Mouse (Mus musculus): Measurements from ENCODE around the gene Mical1.

- TF ChIP-seq POLR2A (IDR thresholded peaks at IDR 0.05; ENCODE audit: borderline replicate concordance, low read depth, low read length) (no peak), CTCF (IDR thresholded peaks at IDR 0.05; ENCODE audit: low read depth, low read length) (no peak)
Observed at GRCm38 (mm10) chr10:41434624-41435023, 41.5 kb upstream of the Mical1 start.

Measured in bone marrow macrophage, adult 2 months (primary cell).